Mouse (Mus musculus) limb, embryonic 14.5 days (tissue): ENCODE data around the gene Filip1l. TPM values are rescaled to one million over a fixed set of nuclear protein-coding genes. Genes with fewer than 3 reads are reported as not detected.
A peak's percentile ranks its signal among the peaks of the same experiment; 100 is the strongest.

Experiments used
- ATAC-seq: fragments of 200-750 bp; cut with Nextera tagmentation; 2 replicates; pipeline ENCODE4 v1.8.0; 2017; ENCODE audit warnings: low read depth, moderate number of reproducible peaks, moderate TSS enrichment; ENCODE audit not compliant: low FRiP score
- DNase-seq: peaks from one replicate; pipeline ENCODE4 v3.0.0-alpha.2; 2015; ENCODE audit warnings: low spot score
- H3K27ac ChIP-seq: fragments of 300-500 bp; sonication (generic); replicated peaks from 2 replicates; pipeline ENCODE4 v1.5.1; 2014; ENCODE audit warnings: low read depth, mild to moderate bottlenecking, low read length, moderate library complexity, mixed read lengths
- H3K27me3 ChIP-seq: fragments of 300-500 bp; sonication (generic); 2 replicates; pipeline ENCODE4 v1.6.1; 2014; ENCODE audit warnings: low read length, mixed read lengths; ENCODE audit not compliant: control insufficient read depth, insufficient read depth
- H3K36me3 ChIP-seq: fragments of 300-500 bp; sonication (generic); 2 replicates; pipeline ENCODE4 v1.6.1; 2014; ENCODE audit warnings: mild to moderate bottlenecking, low read length, moderate library complexity, mixed read lengths; ENCODE audit not compliant: control insufficient read depth, insufficient read depth
- H3K4me1 ChIP-seq: fragments of 300-500 bp; sonication (generic); 2 replicates; pipeline ENCODE4 v1.6.1; 2014; ENCODE audit warnings: antibody characterized with exemption, low read length, mixed read lengths; ENCODE audit not compliant: control insufficient read depth, insufficient read depth
- H3K4me2 ChIP-seq: fragments of 300-500 bp; sonication (generic); replicated peaks from 2 replicates; pipeline ENCODE4 v1.6.1; 2014; ENCODE audit warnings: low read depth, mild to moderate bottlenecking, low read length, moderate library complexity; ENCODE audit not compliant: severe bottlenecking
- H3K4me3 ChIP-seq: fragments of 300-500 bp; sonication (generic); replicated peaks from 2 replicates; pipeline ENCODE4 v1.5.1; 2014; ENCODE audit warnings: low read length
- H3K9ac ChIP-seq: fragments of 300-500 bp; sonication (generic); 2 replicates; pipeline ENCODE4 v1.6.1; 2014; ENCODE audit warnings: mild to moderate bottlenecking, low read depth, low read length, moderate library complexity; ENCODE audit not compliant: severe bottlenecking
- H3K9me3 ChIP-seq: fragments of 300-500 bp; sonication (generic); 2 replicates; pipeline ENCODE4 v1.6.1; 2016; ENCODE audit warnings: low read length; ENCODE audit not compliant: control insufficient read depth
- POLR2A ChIP-seq: fragments of 200-500 bp; IDR thresholded peaks from 2 replicates; pipeline ENCODE4 v1.8.0; 2012; ENCODE audit warnings: inconsistent platforms, mild to moderate bottlenecking, moderate library complexity, borderline replicate concordance; ENCODE audit not compliant: insufficient read depth, insufficient read length; ENCODE audit errors: extremely low read depth
- WGBS: fragments of 180-500 bp; shearing (Covaris S2); extraction: QIAGEN DNeasy Blood & Tissue Kit; methylation state at CpG from one replicate; pipeline ENCODE4 v1.1.7; 2014; 5-methylcytosine and 5-hydroxymethylcytosine counted together
- polyA plus RNA-seq, 2 experiments: library from polyadenylated mRNA; depleted of rRNA in 1 of 2; stranded (reverse) in 1 of 2; unstranded in 1 of 2; fragments of >200 nt; fragmentation: Nextera tagmentation in 1 of 2; extraction: Ambion mirVana in 1 of 2; gene quantifications; 2 replicates each; pipeline versions ENCODE4 v1.2.1 to v1.2.3; 2012 to 2014

Filip1l gene
- polyA plus RNA-seq, 2 experiments, result 30.3 to 43.9 TPM

- ATAC-seq, result no peak
Measured at GRCm38 (mm10) chr16:57509099-57509498, 156.2 kb downstream of the Filip1l start.

GRCm38 (mm10) chr16:57513562-57513961, 160.7 kb downstream of the Filip1l start:
- Histone ChIP-seq H3K4me1 (0 out of 2 replicates have a peak, but pooled peaks cover 4% of the 10 kb centered on the region), H3K9ac (no peak overlapping the region), H3K4me2 (no peak overlapping the region), H3K27me3 (no peaks in the 10 kb centered on the region), H3K27ac (no peak overlapping the region), H3K4me3 (no peak overlapping the region), H3K36me3 (no peaks in the 10 kb centered on the region), H3K9me3 (no peaks in the 10 kb centered on the region)
- no peak for TF ChIP-seq POLR2A
- WGBS, result 79% methylated on average over 7 of the region's 7 CpGs
- no peak for DNase-seq
- ATAC-seq, result no peak

More at GRCm38 (mm10) chr16:57509099-57509498, 156.2 kb downstream of the Filip1l start:
- no peak for TF ChIP-seq POLR2A
- H3K4me3 ChIP-seq, result no peak overlapping the region
- no peak overlapping the region for H3K9ac ChIP-seq
- DNase-seq, result no peak
- 90% methylated on average over 3 of the region's 3 CpGs for WGBS
- H3K27me3 ChIP-seq, result no peaks in the 10 kb centered on the region
- H3K4me1 ChIP-seq, result no peaks in the 10 kb centered on the region
- H3K9me3 ChIP-seq, result no peaks in the 10 kb centered on the region
- no peak overlapping the region for H3K27ac ChIP-seq
- H3K36me3 ChIP-seq, result no peaks in the 10 kb centered on the region
- no peak overlapping the region for H3K4me2 ChIP-seq

- no peak for TF ChIP-seq POLR2A
- DNase-seq (no peak), ATAC-seq (no peak)
- no peak overlapping the region for H3K9ac ChIP-seq
- H3K4me2 ChIP-seq, result no peak overlapping the region
- H3K36me3 ChIP-seq, result no peaks in the 10 kb centered on the region
- H3K4me1 ChIP-seq, result 0 out of 2 replicates have a peak, but pooled peaks cover 4% of the 10 kb centered on the region
- H3K27me3 ChIP-seq, result no peaks in the 10 kb centered on the region
- H3K27ac ChIP-seq, result no peak overlapping the region
- H3K4me3 ChIP-seq, result no peak overlapping the region
- 70% methylated on average over 4 of the region's 4 CpGs for WGBS
- H3K9me3 ChIP-seq, result no peaks in the 10 kb centered on the region
Measured at GRCm38 (mm10) chr16:57514371-57514770, 161.5 kb downstream of the Filip1l start.

GRCm38 (mm10) chr16:57515636-57516035, 162.7 kb downstream of the Filip1l start:
- DNase-seq, result peak; percentile 58

GRCm38 (mm10) chr16:57525046-57525445, 172.2 kb downstream of the Filip1l start:
- no peak for TF ChIP-seq POLR2A
- Histone ChIP-seq H3K27me3 (no peaks in the 10 kb centered on the region), H3K9ac (no peak overlapping the region), H3K4me1 (no peaks in the 10 kb centered on the region), H3K4me3 (no peak overlapping the region), H3K36me3 (no peaks in the 10 kb centered on the region), H3K27ac (no peak overlapping the region), H3K9me3 (no peaks in the 10 kb centered on the region), H3K4me2 (no peak overlapping the region)
- no peak for DNase-seq
- no peak for ATAC-seq
- WGBS, result 79% methylated on average over 5 of the region's 5 CpGs

More at GRCm38 (mm10) chr16:57515636-57516035, 162.7 kb downstream of the Filip1l start:
- Histone ChIP-seq H3K36me3 (no peaks in the 10 kb centered on the region), H3K4me1 (0 out of 2 replicates have a peak, but pooled peaks cover 4% of the 10 kb centered on the region), H3K4me2 (no peak overlapping the region), H3K27ac (no peak overlapping the region), H3K27me3 (no peaks in the 10 kb centered on the region), H3K4me3 (no peak overlapping the region), H3K9ac (no peak overlapping the region), H3K9me3 (no peaks in the 10 kb centered on the region)
- no peak for ATAC-seq
- 69% methylated on average over 10 of the region's 10 CpGs for WGBS
- no peak for TF ChIP-seq POLR2A

GRCm38 (mm10) chr16:57525476-57525875, 172.6 kb downstream of the Filip1l start:
- DNase-seq (no peak), ATAC-seq (no peak)
- Histone ChIP-seq H3K4me2 (no peak overlapping the region), H3K4me3 (no peak overlapping the region), H3K27ac (no peak overlapping the region), H3K4me1 (no peaks in the 10 kb centered on the region), H3K9me3 (no peaks in the 10 kb centered on the region), H3K36me3 (no peaks in the 10 kb centered on the region), H3K27me3 (no peaks in the 10 kb centered on the region), H3K9ac (no peak overlapping the region)
- TF ChIP-seq POLR2A, result no peak
- WGBS, result 55% methylated on average over 4 of the region's 4 CpGs
